Mouse (Mus musculus) liver, embryonic 15.5 days (tissue): ENCODE measurements around the gene 1700025G04Rik. TPM values are rescaled to one million over a fixed set of nuclear protein-coding genes. Genes with fewer than 3 reads are reported as not detected.

Source experiments
- ATAC-seq: fragments of 200-750 bp; cut with Nextera tagmentation; 2 replicates; pipeline ENCODE4 v1.8.0; 2017; ENCODE audit warnings: moderate number of reproducible peaks, mild to moderate bottlenecking, moderate library complexity; ENCODE audit not compliant: insufficient read depth
- H3K27ac ChIP-seq: fragments of 300-500 bp; sonication (generic); replicated peaks from 2 replicates; pipeline ENCODE4 v1.5.1; 2015; ENCODE audit warnings: mild to moderate bottlenecking, inconsistent platforms
- H3K27me3 ChIP-seq: fragments of 300-500 bp; sonication (generic); 2 replicates; pipeline ENCODE4 v1.6.1; 2015; ENCODE audit warnings: mild to moderate bottlenecking, inconsistent platforms
- H3K36me3 ChIP-seq: fragments of 300-500 bp; sonication (generic); replicated peaks from 2 replicates; pipeline ENCODE4 v1.6.1; 2015; ENCODE audit warnings: moderate library complexity, mild to moderate bottlenecking, inconsistent platforms
- H3K4me1 ChIP-seq: fragments of 300-500 bp; sonication (generic); replicated peaks from 2 replicates; pipeline ENCODE4 v1.6.1; 2015; ENCODE audit warnings: inconsistent platforms
- H3K4me2 ChIP-seq: fragments of 300-500 bp; sonication (generic); 2 replicates; pipeline ENCODE4 v1.6.1; 2015; ENCODE audit warnings: moderate library complexity, mild to moderate bottlenecking, inconsistent platforms
- H3K4me3 ChIP-seq: fragments of 300-500 bp; sonication (generic); replicated peaks from 2 replicates; pipeline ENCODE4 v1.5.1; 2015; ENCODE audit warnings: mild to moderate bottlenecking, inconsistent platforms
- H3K9ac ChIP-seq: fragments of 300-500 bp; sonication (generic); 2 replicates; pipeline ENCODE4 v1.6.1; 2015; ENCODE audit warnings: moderate library complexity, mild to moderate bottlenecking, inconsistent platforms
- H3K9me3 ChIP-seq: fragments of 300-500 bp; sonication (generic); replicated peaks from 2 replicates; pipeline ENCODE4 v1.6.1; 2016; ENCODE audit warnings: inconsistent platforms
- WGBS: fragments of 180-500 bp; shearing (Covaris S2); methylation state at CpG from one replicate; pipeline ENCODE4 v1.1.7; 2015; ENCODE audit warnings: mixed read lengths; ENCODE audit not compliant: insufficient replicate concordance; 5-methylcytosine and 5-hydroxymethylcytosine counted together
- polyA plus RNA-seq: library from polyadenylated mRNA; unstranded; fragments of >200 nt; fragmentation: Nextera tagmentation; extraction: Ambion mirVana; gene quantifications from 2 replicates; pipeline ENCODE4 v1.2.1, GENCODE M21; 2015

1700025G04Rik gene
- polyA plus RNA-seq, 1 experiment from 2014 or later = 2.3 TPM

DNA sequence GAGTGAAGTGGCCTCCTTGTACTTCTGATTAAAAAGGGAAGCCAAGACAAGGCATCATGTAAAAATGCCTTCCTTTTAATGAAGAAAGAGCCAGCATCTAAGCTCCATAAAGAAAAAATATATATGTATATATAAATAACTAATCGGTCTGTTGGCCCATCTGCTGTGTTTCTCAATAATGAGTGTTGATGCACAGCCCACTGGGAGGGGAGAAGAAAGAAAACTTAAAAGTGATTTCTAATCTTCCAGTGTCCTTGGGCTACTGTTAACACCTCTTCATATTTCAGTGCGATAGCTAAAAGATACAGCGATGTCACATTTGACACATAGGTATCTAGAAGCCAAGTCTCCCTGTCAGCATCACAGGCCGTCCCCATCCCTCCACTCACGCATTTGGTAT is 78.2 kb downstream of the 1700025G04Rik start:
- H3K27ac ChIP-seq = no peak overlapping the region
- no peak overlapping the region for H3K9ac ChIP-seq
- H3K27me3 ChIP-seq = no peaks in the 10 kb centered on the region
- ATAC-seq = no peak
- no peaks in the 10 kb centered on the region for H3K36me3 ChIP-seq
- 0 out of 2 replicates have a peak, but pooled peaks cover 8% of the 10 kb centered on the region for H3K4me1 ChIP-seq
- WGBS = 74% methylated on average over 5 of the region's 5 CpGs
- no peaks in the 10 kb centered on the region for H3K9me3 ChIP-seq
- H3K4me3 ChIP-seq = no peak overlapping the region
- H3K4me2 ChIP-seq = no peak overlapping the region

- no peaks in the 10 kb centered on the region for H3K36me3 ChIP-seq
- H3K4me3 ChIP-seq = no peak overlapping the region
- no peaks in the 10 kb centered on the region for H3K9me3 ChIP-seq
- H3K4me2 ChIP-seq = no peak overlapping the region
- H3K27me3 ChIP-seq = no peaks in the 10 kb centered on the region
- H3K9ac ChIP-seq = no peak overlapping the region
- H3K4me1 ChIP-seq = no peaks in the 10 kb centered on the region
- ATAC-seq = no peak
- WGBS = 64% methylated on average over 13 of the region's 13 CpGs
- no peak overlapping the region for H3K27ac ChIP-seq
Measured at GRCm38 (mm10) chr1:152010251-152010980, 79.5 kb downstream of the 1700025G04Rik start.

DNA sequence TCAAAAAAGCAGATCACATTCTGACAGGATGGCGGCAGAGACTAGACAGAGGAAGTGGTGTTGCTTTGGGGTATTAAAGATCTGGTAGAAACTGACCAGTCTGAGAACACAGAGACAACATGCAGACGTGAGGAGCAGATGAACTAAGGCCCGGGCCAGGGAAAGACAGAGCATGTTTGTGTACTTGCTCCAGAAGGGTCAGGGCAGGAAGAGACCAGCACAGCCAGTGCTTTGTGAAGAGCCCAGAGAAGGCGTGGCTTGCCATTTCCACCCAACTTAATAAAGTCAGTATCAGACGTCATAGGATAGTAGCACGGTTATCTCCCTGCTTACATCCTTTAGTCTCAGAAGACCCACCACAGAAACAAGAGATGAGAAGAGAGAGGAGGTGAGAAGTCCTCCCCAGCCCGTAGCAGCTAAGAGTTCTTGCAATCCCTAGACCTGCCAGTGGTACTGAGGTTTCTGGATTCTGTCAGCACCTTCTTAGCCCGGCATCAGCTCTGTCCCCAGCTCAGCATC is 81.4 kb downstream of the 1700025G04Rik start:
- H3K4me2 ChIP-seq = no peak overlapping the region
- ATAC-seq = no peak
- no peak overlapping the region for H3K9ac ChIP-seq
- H3K27ac ChIP-seq = no peak overlapping the region
- WGBS = 29% methylated on average over 8 of the region's 8 CpGs
- no peak overlapping the region for H3K4me3 ChIP-seq
- no peaks in the 10 kb centered on the region for H3K9me3 ChIP-seq
- H3K4me1 ChIP-seq = no peaks in the 10 kb centered on the region
- H3K27me3 ChIP-seq = no peaks in the 10 kb centered on the region
- no peaks in the 10 kb centered on the region for H3K36me3 ChIP-seq

DNA sequence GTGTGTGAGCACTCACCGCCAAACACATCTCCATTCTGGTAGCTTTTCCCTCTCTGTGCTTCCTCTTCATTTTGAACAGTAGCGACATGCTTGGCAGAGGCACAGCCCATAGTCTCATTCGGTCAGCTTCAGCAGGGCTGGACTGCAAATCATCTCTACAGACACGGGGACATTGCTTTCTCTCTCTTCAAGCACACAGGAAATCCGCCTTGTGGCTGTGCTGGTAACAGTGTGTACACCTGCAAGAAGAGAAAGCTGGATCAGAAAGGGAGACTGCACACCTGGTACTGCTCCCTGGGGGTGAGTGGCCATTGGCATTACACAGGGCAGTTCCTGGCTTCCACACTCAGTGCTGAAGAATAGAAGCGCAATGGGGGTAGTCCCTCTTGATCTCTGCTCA is 83.4 kb downstream of the 1700025G04Rik start:
- Histone ChIP-seq H3K4me3 (no peak overlapping the region), H3K36me3 (no peaks in the 10 kb centered on the region), H3K9me3 (no peaks in the 10 kb centered on the region), H3K9ac (no peak overlapping the region), H3K4me1 (no peaks in the 10 kb centered on the region), H3K27me3 (no peaks in the 10 kb centered on the region), H3K27ac (no peak overlapping the region), H3K4me2 (no peak overlapping the region)
- ATAC-seq = no peak
- WGBS = 70% methylated on average over 6 of the region's 6 CpGs

DNA sequence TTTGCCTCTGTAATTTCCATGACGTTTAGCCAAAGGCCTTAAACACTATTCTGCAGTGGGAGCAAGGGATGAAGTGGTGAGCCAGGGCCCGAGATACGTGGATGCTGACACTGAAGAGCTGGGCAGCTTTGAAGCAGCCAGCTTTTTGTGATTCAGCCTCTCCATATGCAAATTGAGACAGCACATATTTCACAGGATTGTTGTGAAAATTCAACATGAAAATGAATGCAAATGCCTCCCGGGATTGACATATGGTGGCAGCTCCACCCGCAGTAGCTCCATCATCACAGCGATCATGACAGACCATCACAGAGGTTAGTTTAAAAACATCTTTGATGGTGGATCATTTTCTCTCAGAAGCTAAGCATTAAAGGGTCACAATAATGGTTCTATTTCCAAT is 85.4 kb downstream of the 1700025G04Rik start:
- H3K9me3 ChIP-seq = no peaks in the 10 kb centered on the region
- H3K4me1 ChIP-seq = no peaks in the 10 kb centered on the region; the same call in 1 of the 2 replicates
- 75% methylated on average over 6 of the region's 6 CpGs for WGBS
- no peaks in the 10 kb centered on the region for H3K27me3 ChIP-seq
- H3K27ac ChIP-seq = no peak overlapping the region
- H3K9ac ChIP-seq = no peak overlapping the region
- no peak for ATAC-seq
- H3K4me3 ChIP-seq = no peak overlapping the region
- H3K36me3 ChIP-seq = no peaks in the 10 kb centered on the region
- no peak overlapping the region for H3K4me2 ChIP-seq

DNA sequence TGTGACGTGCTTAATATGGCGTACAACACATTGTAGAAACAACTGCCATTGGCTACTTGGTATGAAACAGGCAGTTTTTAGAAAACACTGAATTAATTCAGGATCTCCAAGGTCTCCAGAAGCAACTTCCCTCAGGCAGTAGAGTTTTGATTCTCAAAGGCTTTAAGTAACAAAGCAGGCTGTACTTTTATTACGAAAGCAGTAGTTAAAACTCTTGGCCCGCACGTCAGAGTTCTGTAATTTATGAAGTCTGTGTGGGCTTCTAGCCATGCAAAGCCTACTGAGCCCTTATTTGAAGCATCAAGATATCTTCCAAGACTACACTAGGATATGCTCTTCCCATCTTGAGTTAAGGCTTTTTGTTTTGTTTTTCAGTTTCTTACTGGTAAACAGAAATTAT is 89.5 kb downstream of the 1700025G04Rik start:
- WGBS = 79% methylated on average over 5 of the region's 5 CpGs
- H3K9me3 ChIP-seq = no peaks in the 10 kb centered on the region
- no peak for ATAC-seq
- H3K27me3 ChIP-seq = no peaks in the 10 kb centered on the region
- no peak overlapping the region for H3K9ac ChIP-seq
- no peak overlapping the region for H3K4me3 ChIP-seq
- no peak overlapping the region for H3K27ac ChIP-seq
- no peaks in the 10 kb centered on the region; the same call in 1 of the 2 replicates for H3K4me1 ChIP-seq
- no peaks in the 10 kb centered on the region for H3K36me3 ChIP-seq
- H3K4me2 ChIP-seq = no peak overlapping the region

DNA sequence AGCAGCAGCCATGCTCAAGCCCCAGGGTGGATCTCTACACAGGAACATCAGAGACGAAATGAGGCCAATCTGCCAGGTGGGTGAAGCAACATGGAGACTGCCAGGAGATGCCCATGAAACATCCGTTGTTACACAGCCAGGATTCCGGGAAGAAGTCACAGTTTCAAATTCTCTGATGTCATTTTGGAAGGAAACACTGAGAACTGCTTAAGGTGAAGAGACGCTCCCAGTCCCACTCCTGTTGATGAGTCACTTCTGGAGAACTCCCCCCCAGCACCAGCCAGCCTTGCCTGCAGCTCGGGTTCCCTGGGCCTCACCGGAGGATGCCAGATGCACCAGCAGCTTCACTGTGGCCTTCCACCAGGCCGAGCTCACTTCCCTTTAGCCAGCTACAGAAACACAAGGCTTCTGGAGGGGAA is 90.5 kb downstream of the 1700025G04Rik start:
- no peaks in the 10 kb centered on the region; the same call in 1 of the 2 replicates for H3K4me1 ChIP-seq
- no peaks in the 10 kb centered on the region for H3K27me3 ChIP-seq
- no peak overlapping the region for H3K9ac ChIP-seq
- no peak for ATAC-seq
- no peak overlapping the region for H3K27ac ChIP-seq
- no peaks in the 10 kb centered on the region for H3K9me3 ChIP-seq
- WGBS = 41% methylated on average over 7 of the region's 7 CpGs
- no peak overlapping the region for H3K4me3 ChIP-seq
- no peaks in the 10 kb centered on the region for H3K36me3 ChIP-seq
- H3K4me2 ChIP-seq = no peak overlapping the region

DNA sequence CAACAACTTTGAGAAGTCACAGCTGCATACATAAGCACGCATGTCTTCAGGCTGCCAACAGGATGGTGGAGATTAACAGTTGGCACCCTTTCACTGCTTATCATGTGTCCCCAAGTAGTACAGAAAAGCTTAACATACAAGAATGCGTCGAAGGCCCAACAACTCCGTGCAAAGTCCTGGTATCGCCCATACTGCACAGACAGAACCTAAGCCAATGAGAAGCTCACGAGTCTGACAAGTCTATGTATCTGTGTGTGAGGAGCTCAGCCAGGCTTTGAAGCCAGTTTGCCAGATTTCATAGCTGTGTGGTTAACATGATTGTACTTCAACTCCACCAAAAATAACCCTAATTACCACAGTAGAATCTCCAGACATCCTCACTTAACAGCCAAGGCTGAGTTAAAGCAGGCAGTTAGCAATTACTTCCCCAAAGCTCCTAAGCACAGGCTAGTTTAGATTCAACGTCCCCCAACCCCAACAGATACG is 91.2 kb downstream of the 1700025G04Rik start:
- 48% methylated on average over 8 of the region's 8 CpGs for WGBS
- H3K9me3 ChIP-seq = no peaks in the 10 kb centered on the region
- no peak overlapping the region for H3K27ac ChIP-seq
- no peak overlapping the region for H3K9ac ChIP-seq
- no peak overlapping the region for H3K4me3 ChIP-seq
- no peaks in the 10 kb centered on the region for H3K27me3 ChIP-seq
- no peaks in the 10 kb centered on the region; the same call in 1 of the 2 replicates for H3K4me1 ChIP-seq
- ATAC-seq = no peak
- H3K36me3 ChIP-seq = no peaks in the 10 kb centered on the region
- H3K4me2 ChIP-seq = no peak overlapping the region

- no peaks in the 10 kb centered on the region for H3K36me3 ChIP-seq
- H3K9me3 ChIP-seq = no peaks in the 10 kb centered on the region
- no peak overlapping the region for H3K27ac ChIP-seq
- no peaks in the 10 kb centered on the region for H3K27me3 ChIP-seq
- WGBS = 36% methylated on average over 7 of the region's 7 CpGs
- no peak overlapping the region for H3K4me3 ChIP-seq
- no peak overlapping the region for H3K9ac ChIP-seq
- H3K4me1 ChIP-seq = no peaks in the 10 kb centered on the region; the same call in 1 of the 2 replicates
- no peak for ATAC-seq
- H3K4me2 ChIP-seq = no peak overlapping the region
Measured at GRCm38 (mm10) chr1:151997591-151997990, 92.3 kb downstream of the 1700025G04Rik start.

DNA sequence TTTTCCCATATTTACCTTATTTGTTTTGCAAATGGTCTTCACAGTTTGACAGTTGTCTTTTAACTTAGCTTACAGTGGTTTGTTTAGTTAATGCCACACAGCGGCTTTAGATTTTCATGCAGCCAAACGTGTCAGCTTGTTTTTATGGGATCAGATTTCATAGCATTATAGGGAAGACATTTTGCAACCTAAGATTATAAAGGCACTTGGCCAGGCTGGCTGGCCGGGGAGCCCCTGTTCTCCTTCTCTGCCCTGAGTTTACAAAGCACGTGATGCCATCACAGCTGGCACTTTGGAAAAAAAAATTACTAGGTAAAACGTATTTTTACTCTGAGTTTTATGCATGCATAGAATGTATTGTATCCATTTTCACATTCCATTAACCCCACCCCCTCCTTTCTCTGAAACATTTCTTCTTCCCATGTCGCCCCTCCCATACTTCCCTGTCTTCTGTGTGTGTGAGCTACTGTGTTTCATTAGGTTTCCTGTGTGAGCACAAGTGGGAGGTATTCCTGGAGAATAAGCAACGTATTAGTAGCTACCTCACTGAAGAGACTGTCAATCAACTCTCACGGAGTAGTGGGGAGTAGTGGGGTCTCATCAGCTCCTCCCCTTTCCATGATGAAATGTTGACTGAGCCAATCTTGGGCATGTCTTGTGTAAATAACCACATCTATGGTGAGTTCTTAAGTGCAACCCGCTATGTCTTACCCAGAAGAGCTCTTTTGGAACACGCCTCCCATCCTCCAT is 93.8 kb downstream of the 1700025G04Rik start:
- Histone ChIP-seq H3K9ac (no peak overlapping the region), H3K4me1 (no peaks in the 10 kb centered on the region; the same call in 1 of the 2 replicates), H3K36me3 (no peaks in the 10 kb centered on the region), H3K4me2 (no peak overlapping the region), H3K4me3 (no peak overlapping the region), H3K9me3 (no peaks in the 10 kb centered on the region), H3K27me3 (no peaks in the 10 kb centered on the region), H3K27ac (no peak overlapping the region)
- WGBS = 59% methylated on average over 10 of the region's 10 CpGs
- no peak for ATAC-seq

DNA sequence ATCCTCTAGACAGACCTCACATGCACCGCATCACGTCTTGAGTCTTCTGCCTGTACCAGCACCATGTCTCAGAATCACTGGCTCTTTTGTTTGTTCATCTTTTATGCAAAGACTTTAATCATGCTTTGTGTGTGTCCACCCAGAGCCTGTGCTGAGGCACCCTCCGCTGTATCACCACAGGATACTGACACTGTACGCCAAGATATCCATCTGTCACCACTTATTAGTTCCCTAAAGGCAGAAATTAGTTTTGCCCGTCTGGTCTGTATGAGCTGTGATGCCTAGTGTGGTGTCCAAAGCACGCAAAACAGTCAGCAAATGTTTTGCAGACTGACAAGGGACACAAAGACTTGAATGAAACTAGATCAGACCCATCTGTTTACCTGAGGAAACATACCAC is 95.7 kb downstream of the 1700025G04Rik start:
- H3K9ac ChIP-seq = no peak overlapping the region
- H3K36me3 ChIP-seq = no peaks in the 10 kb centered on the region
- no peak for ATAC-seq
- no peak overlapping the region for H3K27ac ChIP-seq
- H3K9me3 ChIP-seq = no peaks in the 10 kb centered on the region
- H3K4me3 ChIP-seq = no peak overlapping the region
- no peaks in the 10 kb centered on the region for H3K27me3 ChIP-seq
- H3K4me2 ChIP-seq = no peak overlapping the region
- WGBS = 56% methylated on average over 6 of the region's 6 CpGs
- no peaks in the 10 kb centered on the region for H3K4me1 ChIP-seq
